Mouse (Mus musculus) layer of hippocampus, adult 9-11 months (tissue): ENCODE results near the gene Orm2.

Experiments
- DNase-seq: peaks from one replicate; pipeline ENCODE4 v3.0.0; 2022

Orm2 gene

DNA sequence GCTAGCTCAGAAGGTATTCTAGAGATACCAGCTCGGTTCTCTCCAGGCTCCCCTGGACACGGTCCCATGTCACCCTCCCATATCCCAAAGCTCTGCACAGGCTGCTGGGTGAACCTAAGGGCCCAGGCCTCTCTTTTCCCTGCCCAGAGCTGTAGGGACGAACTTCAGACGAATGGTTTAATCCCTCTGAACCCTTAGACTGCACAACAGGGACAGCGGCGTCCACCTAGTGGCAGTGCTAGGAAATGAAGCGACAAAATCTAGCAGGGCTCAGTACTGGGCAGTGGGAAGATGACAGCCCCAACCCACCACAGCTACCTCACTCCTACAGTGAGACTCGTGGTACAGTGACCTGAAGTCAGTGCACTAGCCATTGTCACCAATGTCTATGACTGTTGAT is 46.4 kb downstream of the Orm2 start:
- no peak for DNase-seq

DNA sequence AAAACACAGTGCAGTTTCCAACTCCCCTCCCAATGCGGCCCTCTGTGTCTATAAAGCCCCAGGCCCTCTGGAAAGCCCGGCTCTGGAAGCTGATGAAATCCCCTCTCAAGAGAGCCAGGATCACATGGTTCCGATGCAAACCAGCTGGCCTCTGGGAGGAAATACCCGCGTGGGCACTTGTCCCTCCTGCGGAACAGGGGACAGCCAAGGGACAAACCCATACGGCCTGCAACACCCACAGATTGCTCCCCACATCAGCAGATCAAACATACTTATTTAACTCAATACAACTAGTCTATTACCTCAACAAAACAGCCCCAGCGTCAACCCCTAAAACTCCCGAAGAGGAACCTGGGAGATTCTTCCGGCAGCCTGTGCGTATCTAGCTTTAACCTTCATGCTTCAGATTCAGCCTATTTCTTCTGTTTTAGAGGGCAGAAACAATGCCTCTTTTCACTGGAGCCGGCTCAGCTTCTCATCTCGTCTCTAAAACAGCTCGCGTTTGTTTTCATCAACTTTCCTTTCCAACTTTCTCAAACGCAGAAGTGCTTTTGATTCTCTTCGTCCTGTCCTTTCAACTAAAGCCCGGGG is 47.2 kb downstream of the Orm2 start:
- DNase-seq: no peak

DNA sequence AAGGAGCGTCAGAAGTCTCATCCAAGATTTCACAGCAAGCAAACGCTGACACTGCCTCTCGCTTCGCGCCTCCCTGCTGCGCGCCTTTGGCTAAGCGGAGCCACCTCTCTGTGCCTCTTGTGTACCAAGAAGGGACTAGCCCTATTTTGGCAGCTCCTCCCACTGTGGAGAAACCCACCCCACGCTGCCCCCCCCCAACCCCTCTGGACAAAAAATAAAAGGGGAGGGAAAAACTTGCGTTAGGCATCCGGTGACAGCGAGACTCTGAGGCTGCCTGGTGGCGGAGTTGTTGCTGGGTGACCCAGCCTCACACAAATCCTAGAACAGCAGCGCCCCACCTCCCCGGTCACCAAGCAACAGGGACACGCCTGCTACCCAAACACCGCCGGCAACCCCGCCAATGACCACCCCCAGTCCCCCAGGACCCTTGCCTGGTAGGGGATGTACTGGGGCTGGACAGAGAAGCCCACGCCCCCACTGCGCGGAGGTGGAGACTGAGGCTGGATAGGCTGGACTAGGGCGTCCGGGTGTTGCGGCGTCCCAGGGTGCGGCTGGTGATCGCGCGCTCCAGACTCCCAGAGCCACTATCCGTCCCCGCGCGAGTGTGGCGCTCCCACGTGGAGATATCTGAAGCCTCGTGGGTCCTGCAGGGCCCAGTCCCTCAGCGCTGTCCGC is 47.8 kb downstream of the Orm2 start:
- DNase-seq: no peak

- DNase-seq: peak; percentile 91
These were observed 48.3 kb downstream of the Orm2 start for GRCm38 (mm10) chr4:63410583-63410934.

GRCm38 (mm10) chr4:63411222-63411621 is 49.0 kb downstream of the Orm2 start:
- DNase-seq: no peak

DNA sequence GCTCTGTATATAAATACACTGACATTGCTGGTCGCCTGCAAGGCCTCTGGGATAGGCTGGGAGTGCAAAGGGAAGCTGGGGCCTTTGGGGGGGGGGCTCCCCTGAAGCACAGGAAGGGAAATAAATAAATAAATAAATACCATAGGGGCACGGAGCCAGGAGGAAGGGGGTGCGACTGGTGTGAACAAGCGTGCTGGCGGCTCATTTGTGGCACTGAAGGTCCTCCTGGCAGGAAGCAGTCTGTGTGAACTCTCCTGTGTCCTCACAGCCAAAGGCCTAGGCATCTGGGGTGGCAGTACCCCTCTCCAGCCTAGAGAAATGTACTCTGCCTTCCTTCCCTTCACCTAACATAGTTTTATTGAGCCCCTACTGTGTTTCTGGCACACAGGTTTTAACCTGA is 52.7 kb downstream of the Orm2 start:
- no peak for DNase-seq
